Mouse (Mus musculus): ENCODE measurements around the gene Xaf1.

Xaf1 gene

DNA sequence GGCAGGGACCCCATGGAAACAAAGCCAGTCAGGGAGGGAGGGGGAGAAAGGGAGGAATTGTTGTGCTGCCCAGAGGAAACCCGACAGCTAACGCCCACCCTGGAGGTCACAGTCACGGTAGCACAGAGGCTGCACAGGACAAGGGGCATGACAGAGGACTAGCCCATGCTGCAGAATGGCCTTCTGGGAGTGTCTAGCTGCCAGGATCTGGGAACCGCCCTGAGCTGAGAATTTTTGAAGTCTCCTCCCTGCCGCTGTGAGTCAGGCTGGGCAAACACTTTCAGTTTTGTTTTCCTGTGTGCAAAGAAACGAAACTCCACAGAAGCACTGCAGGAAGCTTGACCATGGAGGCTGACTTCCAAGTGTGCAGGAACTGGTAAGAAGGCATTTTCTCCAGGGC lies at the start of gene Xaf1:
Gene Xaf1 (plus strand): TSS at position 296 of the 400 bp plus-strand sequence.
- DNase-seq (ENCODE audit: low read depth, low spot score): no peak

DNA sequence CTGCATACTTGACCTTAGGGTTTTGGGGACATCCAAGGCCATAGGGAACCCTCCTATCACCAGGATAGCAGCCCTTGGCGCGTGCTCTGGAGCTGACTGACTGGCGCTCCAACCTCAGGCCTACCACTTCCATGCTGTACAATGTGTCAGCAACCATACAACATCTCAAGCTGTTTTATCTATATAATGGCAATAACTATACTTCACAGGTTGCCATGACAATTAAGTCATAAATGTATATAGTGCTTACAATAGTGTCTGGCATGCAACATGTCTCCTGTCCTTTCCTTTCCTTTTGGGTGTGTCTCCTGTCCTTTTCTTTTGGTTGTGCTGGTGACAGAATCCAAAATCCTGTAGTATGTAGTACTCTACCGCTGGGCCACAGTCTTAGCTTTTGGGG lies 45.8 kb upstream of the Xaf1 start:
- DNase-seq (ENCODE audit: low read depth, low spot score): no peak

DNA sequence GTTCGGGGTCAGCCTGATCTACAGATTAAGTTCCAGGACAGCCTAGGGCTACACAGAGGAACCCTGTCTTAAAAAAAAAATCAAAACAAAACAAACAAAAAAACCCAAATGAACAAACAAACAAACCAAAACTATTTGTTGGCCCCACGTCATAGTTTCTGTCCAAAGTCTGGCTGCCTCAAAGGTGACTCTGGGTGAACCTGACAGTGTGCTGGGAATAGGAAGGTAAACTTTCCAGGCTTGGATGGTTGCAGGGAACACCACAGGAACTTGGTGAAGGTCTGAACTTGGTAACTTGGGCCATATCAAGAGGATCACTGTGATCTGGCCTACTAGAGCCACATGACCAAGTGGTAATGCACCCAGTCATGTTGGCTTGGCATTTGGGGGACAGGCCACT lies 45.0 kb upstream of the Xaf1 start:
- no peak for DNase-seq (ENCODE audit: low read depth, low spot score)

DNA sequence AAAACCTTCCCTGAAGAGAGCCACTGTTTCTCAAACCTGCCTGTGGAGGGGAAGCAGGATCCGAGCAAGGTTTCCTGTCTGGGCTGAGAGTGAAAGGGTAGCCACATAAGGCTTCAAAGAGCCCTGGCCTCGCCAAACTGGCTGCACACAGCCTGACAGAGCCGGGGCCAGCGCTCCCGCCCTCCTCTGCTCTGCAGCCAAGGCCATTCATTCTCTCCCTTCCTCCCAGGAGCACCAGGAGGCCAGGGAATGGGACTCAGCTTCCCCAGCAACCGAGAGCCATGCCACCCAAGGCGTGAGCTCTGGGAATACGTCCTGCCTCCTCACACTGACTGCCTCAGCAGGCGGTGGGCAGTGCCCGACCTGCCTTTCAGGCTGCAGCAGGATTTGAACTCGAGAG lies 35.9 kb upstream of the Xaf1 start:
- DNase-seq (ENCODE audit: low read depth, low spot score): no peak

DNA sequence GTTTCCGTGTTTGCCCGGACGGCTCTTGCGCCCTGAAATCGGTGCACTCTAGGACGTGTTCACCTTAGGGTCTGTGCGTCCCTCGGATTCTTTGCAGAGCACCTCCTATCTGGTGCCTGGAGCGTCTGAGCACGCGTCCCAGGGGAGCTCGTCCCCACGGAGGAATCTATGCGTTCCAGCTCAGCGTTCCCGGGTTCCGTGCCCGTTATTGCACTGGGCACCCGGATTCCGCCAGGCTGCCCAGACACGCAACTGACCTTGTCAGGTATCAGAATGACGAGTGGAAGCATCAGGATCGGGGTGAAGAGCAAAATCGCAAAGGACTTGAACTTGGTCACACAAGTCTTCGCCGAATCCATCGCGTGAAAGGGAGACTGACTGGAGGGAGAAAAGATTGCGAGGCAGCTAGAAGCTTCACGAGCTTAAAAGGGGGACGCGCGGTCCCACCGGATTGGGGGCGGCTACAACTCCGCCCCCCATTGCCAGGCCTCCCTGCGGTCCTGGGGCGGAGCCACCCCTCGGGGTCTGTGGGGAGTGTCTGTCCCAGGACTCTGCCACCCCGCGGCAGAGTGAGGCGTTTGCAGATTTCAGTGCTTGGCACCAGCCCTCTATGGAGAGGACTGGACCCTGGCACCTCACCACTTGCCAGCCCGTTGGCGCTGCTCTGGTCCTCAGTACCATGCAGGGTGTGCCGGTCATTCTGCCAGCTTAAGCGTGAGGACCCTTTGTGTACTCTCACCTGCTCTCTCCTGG lies 35.0 kb upstream of the Xaf1 start:
- DNase-seq (ENCODE audit: low read depth, low spot score): peak; percentile 67

DNA sequence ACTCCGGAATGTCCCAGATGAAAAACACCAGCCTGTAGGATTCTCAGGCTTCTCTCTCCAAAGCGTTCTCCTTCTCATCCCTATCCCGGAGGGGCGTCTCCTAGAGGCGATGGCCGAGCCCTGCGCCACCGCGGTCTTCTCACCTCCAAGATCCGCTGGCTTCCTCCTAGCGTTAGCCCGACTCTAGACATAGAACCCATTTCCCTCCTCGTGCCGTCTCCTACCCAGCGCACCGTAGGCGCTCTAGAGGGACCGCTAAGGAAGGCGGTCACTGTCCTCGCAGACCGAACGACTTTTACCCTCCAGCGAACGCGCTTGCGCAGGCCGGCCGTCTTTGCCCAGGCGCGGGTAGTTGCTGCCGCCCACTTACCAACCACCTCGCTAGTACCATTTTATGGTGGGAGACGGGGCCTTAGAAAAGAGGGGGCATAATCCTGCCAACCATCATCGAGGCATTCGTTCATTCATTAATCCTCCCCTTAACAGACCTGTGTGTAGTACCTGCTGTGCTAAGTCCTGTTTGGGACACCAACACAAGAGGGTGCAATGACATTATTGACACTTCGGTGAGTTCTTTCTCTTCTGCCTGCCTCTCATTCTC lies 34.4 kb upstream of the Xaf1 start, which contains the start of gene Slc13a5:
Gene Slc13a5 (minus strand): TSS at position 263 of the 601 bp plus-strand sequence.
- no peak for DNase-seq (ENCODE audit: low read depth, low spot score)

DNA sequence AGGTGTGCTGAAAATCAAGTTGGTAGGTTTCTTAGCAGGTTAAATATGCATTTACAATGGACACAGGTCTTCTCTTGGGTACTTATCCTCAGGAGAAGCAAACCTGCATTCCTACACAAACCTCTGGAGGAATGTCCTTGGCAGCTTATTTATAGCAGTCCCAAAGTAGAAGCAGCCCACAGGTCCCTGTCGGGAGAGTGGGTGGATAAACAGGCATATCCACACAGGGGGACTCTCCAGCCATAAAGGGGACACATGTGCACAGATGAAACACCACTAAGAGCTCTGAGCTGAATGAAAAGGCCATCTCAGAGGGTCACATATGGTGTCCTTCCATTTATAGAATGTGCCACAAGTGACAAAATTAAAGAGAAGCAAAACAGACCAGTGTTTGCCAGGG lies 29.7 kb upstream of the Xaf1 start:
- DNase-seq (ENCODE audit: low read depth, low spot score): no peak

DNA sequence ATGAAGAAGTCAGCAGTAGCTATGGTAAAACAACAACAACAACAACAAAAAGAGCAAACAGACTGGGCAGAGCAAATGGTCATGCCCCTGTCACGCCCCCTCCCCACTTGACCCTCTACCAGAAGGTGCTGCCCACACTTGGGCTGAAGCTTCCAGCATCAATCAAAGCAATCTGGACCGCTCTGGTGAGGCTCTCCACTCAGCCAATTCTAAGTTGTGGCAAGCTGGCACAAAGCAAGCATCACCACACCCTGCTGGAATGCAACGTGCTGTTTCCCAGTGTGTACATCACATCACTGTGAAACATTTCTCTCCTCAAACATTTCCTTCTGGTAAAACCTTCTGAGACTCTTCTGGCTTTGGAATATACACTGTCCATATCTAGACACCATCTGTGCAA lies 28.1 kb upstream of the Xaf1 start:
- no peak for DNase-seq (ENCODE audit: low read depth, low spot score)

DNA sequence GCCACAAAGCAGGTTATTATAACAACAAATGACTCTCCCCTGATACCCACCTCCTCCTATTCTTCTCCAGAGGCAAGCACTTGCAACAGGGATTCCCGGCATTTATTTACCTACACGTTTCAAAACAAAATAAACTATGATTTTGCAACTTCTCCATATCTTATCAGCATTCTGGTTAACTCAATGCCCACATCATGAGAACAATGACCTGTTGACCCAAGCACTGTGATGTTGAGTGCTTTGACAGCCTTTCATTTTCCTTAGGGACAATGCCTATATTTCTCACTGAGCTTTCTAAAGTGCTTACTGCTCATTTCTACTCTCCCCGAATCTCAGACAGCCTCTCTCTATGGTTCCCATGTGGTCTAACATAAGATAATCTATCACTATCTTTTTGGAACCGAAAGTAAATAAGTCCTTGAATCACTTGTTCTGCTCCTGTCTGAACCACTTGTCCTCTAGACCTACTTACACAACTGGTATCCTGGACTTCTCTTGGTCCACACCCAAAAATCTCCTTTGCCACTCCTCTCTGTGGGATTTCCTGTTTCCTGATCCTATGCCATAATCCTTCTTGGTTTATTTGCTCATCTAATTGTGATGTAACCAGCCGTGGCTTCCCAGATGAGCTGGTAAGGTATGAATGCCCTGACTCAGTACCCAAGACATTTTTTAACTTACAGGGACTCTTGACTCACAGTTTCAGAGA lies 20.1 kb upstream of the Xaf1 start:
- no peak for DNase-seq (ENCODE audit: low read depth, low spot score)

DNA sequence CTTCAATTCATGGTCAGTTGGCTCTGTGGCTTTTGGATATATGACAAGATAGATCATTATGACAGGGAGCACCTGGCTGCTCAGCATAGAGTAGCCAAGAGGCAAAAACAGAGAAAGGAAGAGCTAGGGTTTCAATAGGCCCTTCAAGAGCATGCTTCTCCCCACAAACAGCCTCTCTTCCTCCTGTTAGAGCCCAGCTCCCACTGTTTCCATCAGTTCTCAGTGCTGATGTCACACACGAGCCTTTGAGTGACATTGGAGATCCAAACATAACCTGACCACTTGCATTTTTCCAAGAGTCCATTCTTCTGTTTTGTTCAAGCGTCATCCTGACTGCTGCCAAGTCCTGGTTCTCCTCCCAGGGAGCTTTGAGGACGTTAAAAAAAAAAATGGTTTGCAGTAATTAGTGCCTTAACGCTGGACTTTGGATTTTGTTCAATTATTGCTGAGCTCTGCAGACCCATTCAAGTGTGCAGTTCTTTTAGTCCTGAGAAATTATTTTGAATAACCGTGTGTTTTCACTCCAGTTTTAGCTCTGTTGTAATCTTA lies 19.5 kb upstream of the Xaf1 start:
- DNase-seq (ENCODE audit: low read depth, low spot score): no peak

DNA sequence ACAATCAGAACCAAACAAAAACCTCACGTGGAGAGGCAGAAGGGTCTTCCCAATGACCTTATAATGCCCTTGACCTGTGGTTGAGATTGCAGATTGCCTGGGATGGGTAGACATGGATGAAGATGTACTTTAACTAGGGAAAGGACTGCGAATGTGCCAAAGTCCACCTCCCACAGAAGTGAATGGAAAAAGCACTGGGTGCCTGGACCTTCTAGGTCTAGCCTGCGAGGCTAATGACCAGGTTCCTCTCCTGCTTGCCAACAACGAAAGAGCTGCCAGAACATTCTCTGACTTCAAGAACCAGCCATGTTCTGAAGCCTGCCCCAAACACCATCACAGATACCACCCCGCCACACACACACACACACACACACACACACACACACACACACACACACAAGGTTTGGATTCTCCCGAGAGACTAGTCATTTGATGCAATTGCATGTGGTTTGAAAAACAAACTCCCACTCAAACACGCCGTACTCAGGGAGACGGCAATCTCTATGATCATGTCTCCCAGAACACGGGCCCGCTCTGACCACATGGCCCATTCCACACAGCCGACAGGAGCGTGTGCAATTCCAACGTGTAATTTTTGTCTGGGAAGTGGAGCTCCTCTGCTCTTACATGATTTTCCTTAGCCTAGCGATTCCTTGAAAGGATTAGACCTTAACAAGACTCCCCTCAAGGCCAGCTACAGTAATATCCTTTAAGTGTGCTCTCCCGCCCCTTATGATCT lies 17.8 kb upstream of the Xaf1 start:
- DNase-seq (ENCODE audit: low read depth, low spot score): no peak

DNA sequence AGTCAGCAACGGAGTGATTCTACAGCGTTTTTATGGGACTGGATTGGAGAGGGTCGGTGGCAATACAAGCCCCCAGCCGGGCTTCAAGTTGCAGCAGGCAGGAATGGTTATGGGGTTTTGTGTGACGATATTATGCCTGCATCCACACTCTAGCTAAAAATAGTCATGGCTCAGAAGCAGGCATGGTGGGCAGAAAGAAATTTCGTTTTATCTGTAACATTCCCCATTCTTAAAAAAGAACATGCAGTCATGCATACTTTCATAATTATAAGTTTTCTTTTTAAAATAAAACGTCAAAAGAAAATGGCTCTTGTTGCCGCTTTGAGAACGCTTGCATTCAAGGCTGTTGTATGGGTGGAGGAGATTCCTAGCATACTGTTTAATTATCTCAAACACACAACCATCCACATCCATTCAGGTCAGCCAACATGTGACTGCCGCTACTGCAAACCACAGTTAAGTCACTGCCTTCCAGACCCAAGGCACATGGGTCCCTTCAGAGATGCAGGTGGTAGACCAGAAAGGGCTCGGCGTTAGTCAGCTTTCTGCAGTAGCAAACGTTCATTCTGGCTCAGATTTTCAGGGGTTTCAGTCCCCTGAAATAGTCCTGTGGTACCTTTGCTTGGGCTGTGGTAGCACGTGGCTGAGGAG lies 16.8 kb upstream of the Xaf1 start:
- no peak for DNase-seq (ENCODE audit: low read depth, low spot score)

DNA sequence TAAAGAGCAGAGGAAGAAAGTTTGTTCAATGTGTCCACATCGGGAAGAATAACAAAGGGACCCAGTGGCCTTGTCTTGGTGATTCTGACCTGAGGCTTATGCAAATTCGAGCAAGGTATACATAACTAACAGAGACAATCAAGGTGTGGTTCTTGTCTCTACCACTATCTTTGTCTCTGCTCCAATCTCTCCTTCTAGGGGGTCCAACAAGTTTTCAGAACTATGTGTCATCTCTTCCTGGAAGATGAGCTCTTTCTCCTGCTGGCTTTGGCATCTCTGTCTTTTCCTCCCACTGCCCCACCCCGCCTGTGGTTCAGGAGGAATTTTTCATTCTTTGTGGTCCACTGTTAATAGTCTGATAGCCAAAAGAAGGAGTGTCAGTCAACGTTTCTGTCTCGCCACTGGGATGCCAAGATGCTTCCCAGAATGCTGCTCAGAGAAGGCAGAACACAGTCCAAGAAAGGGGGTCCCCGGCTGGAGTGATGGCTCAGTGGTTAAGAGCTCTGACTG lies 15.4 kb upstream of the Xaf1 start:
- DNase-seq (ENCODE audit: low read depth, low spot score): no peak

DNA sequence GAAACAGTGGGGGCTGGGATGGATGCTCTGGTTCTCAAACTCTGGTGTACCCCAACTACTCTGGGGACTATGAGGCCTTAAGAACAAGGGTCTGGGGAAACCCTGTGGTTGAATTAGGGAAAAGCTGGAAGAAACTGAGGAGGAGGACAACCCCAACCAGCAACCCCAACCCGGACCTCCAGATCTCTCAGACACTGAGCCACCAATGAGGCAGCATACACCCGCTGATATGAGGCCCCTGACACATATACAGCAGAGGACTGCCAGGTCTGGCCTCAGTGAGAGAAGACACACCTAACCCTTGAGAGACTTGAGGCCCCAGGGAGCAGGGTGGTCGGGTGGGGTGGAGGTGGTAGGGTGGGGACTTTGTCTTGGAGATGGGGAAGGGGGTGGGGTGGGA lies 14.8 kb upstream of the Xaf1 start:
- DNase-seq (ENCODE audit: low read depth, low spot score): no peak

DNA sequence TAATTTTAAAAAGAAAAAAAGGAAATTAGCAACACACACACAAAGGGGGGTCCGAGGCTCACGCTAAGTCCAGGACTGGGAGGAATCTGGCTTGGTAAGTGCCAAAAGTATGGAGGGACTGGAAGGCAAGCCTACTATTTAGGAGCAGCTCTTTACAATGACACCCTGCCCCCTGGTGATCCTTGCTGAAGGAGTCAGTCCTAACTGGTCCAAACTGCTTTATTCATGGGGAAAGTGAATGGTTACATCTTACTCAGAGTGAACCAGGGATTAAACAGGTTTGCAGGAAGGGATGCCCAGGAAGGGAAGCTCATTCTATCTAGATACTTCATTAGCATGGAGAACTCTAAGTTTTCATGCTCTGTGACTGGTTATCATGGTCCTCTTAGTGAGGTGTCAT lies 14.3 kb upstream of the Xaf1 start:
- DNase-seq (ENCODE audit: low read depth, low spot score): no peak

DNA sequence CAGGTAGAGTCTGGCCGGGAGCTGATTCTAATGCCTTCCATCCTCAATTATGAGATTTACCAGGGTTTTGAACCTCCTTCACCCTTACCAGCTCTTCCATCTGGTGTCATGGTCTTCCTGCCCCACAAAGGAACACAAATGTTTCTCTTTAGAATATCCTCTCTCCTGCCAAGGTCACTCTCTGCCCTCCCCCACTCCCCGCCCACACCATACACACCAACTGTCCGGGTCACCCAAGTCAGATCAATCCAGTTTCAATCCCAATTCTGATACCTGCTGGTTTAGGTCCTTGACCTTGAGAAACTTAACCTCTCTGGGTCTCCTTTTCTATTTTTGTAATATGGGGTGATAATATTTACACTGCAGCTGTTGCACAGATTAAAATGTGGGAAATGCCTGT lies 13.9 kb upstream of the Xaf1 start:
- DNase-seq (ENCODE audit: low read depth, low spot score): no peak

DNA sequence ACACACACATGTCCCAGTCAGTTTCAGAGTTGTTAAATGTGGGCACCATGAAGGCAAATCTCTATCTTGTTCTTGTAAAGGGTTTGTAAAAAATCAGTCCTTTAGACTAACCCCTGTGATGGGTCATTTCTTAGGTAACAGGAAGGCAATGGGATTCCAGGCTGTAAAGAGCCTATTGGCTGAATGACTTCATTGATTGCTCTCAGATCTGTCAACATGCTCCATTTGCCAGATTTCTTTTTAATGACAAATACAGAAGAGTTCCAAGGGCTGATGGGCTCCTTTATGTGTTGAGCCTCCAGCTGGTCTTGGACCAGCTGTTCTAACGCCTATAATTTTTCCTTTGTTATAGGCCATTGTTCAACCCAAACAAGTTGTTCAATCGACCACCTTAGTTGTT lies 8.3 kb upstream of the Xaf1 start:
- DNase-seq (ENCODE audit: low read depth, low spot score): no peak

DNA sequence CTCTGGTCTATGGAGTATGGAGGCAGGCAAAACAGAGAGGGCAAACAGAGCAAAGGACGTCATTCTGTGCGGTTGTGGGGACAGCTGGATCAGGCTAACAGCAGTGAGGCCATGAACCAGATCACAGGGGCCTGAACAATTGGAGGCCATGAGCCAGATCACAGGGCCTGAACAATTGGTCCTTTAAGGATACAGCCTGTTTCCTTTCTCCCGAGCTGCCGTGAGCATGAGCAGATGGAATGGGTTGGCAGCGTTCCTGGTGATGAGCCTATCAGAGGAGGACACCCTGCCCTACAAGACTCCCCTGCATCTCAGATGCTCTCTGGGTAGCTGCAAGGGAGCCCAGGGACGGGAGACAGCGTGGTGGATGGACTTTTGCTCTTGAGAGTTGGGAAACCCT lies 801 bp downstream of the Xaf1 start:
- no peak for DNase-seq (ENCODE audit: low read depth, low spot score)

DNA sequence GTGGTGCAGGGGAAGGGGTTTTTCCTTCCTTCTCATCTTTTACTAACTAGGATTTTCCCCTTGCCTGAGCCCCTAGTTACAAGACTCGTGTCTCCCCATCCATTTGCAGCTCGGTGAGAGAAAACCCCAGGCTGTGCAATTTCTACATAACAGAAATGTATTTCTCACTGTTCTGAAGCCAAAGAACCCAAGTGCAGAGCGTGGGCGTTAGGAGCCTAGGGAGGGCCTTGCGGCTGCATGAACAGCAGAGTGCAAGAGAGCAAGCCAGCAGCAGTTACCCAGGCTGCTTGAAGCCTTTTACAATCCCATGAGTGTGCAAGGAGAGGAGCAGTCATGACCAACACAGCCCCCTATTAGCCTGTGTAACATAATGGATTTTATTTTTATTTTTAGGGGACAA lies 6.0 kb downstream of the Xaf1 start:
- DNase-seq (ENCODE audit: low read depth, low spot score): no peak

DNA sequence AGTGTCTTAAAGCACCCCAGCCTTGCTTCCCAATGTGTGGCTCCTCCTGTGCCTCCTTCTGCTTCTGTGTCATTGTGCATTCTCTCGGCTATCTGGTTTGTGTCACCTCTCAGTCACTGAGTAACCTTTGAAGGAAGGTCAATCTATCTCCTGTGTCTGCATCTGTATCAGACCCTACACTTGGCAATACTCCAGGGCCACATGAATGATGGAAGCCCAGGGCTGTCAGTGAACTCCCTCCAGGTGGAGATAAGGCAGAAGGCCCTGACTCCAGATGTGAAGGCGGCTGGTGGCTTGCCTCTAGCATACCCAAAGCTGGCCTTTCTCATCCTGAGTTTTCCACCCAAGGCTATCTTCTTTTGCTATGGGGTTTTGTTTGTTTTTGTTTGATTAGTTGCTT lies 7.6 kb downstream of the Xaf1 start:
- DNase-seq (ENCODE audit: low read depth, low spot score): no peak

DNA sequence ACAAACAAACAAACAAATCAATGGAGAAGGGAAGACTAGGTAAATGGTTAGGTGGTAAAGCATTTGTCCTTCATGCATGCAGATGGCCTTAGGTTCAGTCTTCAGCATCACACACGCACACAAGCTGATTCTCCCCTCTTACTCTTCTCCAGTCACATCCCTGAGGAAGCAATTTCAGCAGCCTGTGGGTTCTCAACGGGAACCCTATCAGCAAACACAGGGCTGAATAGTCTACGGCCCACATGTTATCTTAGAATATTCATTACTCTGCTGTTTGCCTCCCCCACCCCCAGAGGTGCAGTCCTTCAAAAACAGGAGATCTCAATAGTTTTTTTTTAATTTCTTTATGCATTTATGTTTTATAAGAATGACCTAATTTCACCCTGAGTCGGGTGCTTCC lies 9.1 kb downstream of the Xaf1 start:
- no peak for DNase-seq (ENCODE audit: low read depth, low spot score)
